ENCODE assay signal across 14 mouse cellular contexts in genomic region chr12:110399161-110399560, GRCm38 (mm10). TPM values are rescaled to one million over a fixed set of nuclear protein-coding genes. Genes with fewer than 3 reads are reported as not detected.
DNase-seq lines count a peak whose midpoint lies in the region; ATAC-seq and TF ChIP-seq lines count a peak whose summit lies in the region.
"Had no signal": no experiment of that assay in that cellular context is flagged by ENCODE, and none has a peak within 500 bp of the region (broad histone marks: within the 10 kb centered on the region; RNA-seq: fewer than 3 reads in every experiment).

No protein-coding gene starts in this region.

- no peak overlapping the region for H3K27ac ChIP-seq in stomach, postnatal 0 days (replicated peaks)
- no peak overlapping the region for H3K27ac ChIP-seq in gastrocnemius, adult 2 months
- H3K27ac ChIP-seq: embryonic facial prominence, embryonic 10.5 days; embryonic facial prominence, embryonic 12.5 days; forebrain, embryonic 13.5 days; forebrain, embryonic 15.5 days had no signal

- 79% methylated on average over 6 of the region's 6 CpGs for WGBS in stomach, postnatal 0 days

- peak; percentile 83 for ATAC-seq in stomach, postnatal 0 days (ENCODE audit: low FRiP score, low TSS enrichment)
- ATAC-seq: forebrain, embryonic 13.5 days; Patski had no signal

- no peak overlapping the region for H3K9ac ChIP-seq in stomach, postnatal 0 days (ENCODE audit: low read length)
- H3K9ac ChIP-seq: embryonic facial prominence, embryonic 12.5 days; forebrain, embryonic 13.5 days; forebrain, embryonic 15.5 days; forebrain, postnatal 0 days had no signal

- TF ChIP-seq CTCF in stomach, postnatal 0 days (IDR thresholded peaks at IDR 0.05; ENCODE audit: low read depth) = no peak
- no peak for TF ChIP-seq CTCF in gastrocnemius, adult 2 months (IDR thresholded peaks at IDR 0.05)

- no peak overlapping the region for H3K4me3 ChIP-seq in stomach, postnatal 0 days (ENCODE audit: low read depth, low read length)
- no peak overlapping the region for H3K4me3 ChIP-seq in gastrocnemius, adult 2 months
- H3K4me3 ChIP-seq: embryonic facial prominence, embryonic 10.5 days; embryonic facial prominence, embryonic 12.5 days; forebrain, embryonic 13.5 days; forebrain, embryonic 15.5 days had no signal

- TF ChIP-seq EP300 in stomach, postnatal 0 days (optimal IDR thresholded peaks at IDR 0.05) = no peak

- no peak overlapping the region for H3K4me2 ChIP-seq in stomach, postnatal 0 days (replicated peaks; ENCODE audit: low read depth)
- H3K4me2 ChIP-seq: embryonic facial prominence, embryonic 12.5 days; forebrain, embryonic 13.5 days; forebrain, embryonic 15.5 days had no signal

- no peaks in the 10 kb centered on the region for H3K9me3 ChIP-seq in stomach, postnatal 0 days (ENCODE audit: control insufficient read depth, low read length)
- H3K9me3 ChIP-seq: embryonic facial prominence, embryonic 12.5 days; forebrain, embryonic 13.5 days; forebrain, embryonic 15.5 days had no signal

- H3K27me3 ChIP-seq in stomach, postnatal 0 days (ENCODE audit: control insufficient read depth, insufficient read depth, low read length) = no peaks in the 10 kb centered on the region
- H3K27me3 ChIP-seq: embryonic facial prominence, embryonic 12.5 days; forebrain, embryonic 13.5 days; forebrain, embryonic 15.5 days had no signal

- no peaks in the 10 kb centered on the region for H3K36me3 ChIP-seq in stomach, postnatal 0 days (ENCODE audit: control insufficient read depth, insufficient read depth, low read length)
- H3K36me3 ChIP-seq: embryonic facial prominence, embryonic 10.5 days; embryonic facial prominence, embryonic 12.5 days; forebrain, embryonic 15.5 days had no signal

- intact Hi-C loops in gastrocnemius, adult 2 months (cut with DNase I) = loop anchor here (2.0 kb wide), 1 partner anchor 1494 kb away; no protein-coding TSS in a partner anchor

- no peaks in the 10 kb centered on the region for H3K4me1 ChIP-seq in stomach, postnatal 0 days (replicated peaks; ENCODE audit: control insufficient read depth, insufficient read depth)
- H3K4me1 ChIP-seq: embryonic facial prominence, embryonic 10.5 days; embryonic facial prominence, embryonic 12.5 days; forebrain, embryonic 13.5 days; forebrain, embryonic 15.5 days had no signal

- DNase-seq in heart, adult 11 months = peak; percentile 75
- no peak for DNase-seq in heart, postnatal 4 days
- peak; percentile 62 for DNase-seq in 3T3-L1 (ENCODE audit: low read depth, low spot score)
- DNase-seq in stomach, postnatal 0 days (ENCODE audit: low spot score) = peak; percentile 64
- DNase-seq in gastrocnemius, adult 2 months = no peak
- DNase-seq: adrenal gland, adult 8-10 months; adrenal gland, postnatal 14 days; cerebellum, postnatal 25 days had no signal

RNA-seq across cellular contexts. Expression of gene Ppp2r5c, which starts 47.8 kb away (rescaled TPM):
- 100 to 1,000 TPM; 126 to 128 TPM for total RNA-seq in heart, postnatal 4 days (2021)
- polyA plus RNA-seq in stomach, postnatal 0 days (2015; fragmentation: Nextera tagmentation; extraction: Ambion mirVana) = 113 TPM in 2 replicates
- total RNA-seq in gastrocnemius, adult 2 months (2021) = 10 to 100 TPM; 57.9 to 80.9 TPM

Comparison
In these comparisons a context has a peak if more than half of its experiments do, and no peak if none do; other contexts are left out.
1. DNase-seq: peak in heart, adult 11 months (single experiment), 3T3-L1 (single experiment) and stomach, postnatal 0 days (single experiment); none in heart, postnatal 4 days (single experiment) and gastrocnemius, adult 2 months (single experiment).